Mouse (Mus musculus): ENCODE results near the gene Gm29289. TPM values are rescaled to one million over a fixed set of nuclear protein-coding genes. Genes with fewer than 3 reads are reported as not detected.
"Not testable (repeated sequence)": the region's sequence is repeated elsewhere in the genome, so short reads cannot be mapped to it uniquely, and the experiment has no call there.

The Gm29289 gene
- not detected in 2 replicates for polyA plus RNA-seq (2015; fragmentation: Nextera tagmentation; extraction: Ambion mirVana)

DNA sequence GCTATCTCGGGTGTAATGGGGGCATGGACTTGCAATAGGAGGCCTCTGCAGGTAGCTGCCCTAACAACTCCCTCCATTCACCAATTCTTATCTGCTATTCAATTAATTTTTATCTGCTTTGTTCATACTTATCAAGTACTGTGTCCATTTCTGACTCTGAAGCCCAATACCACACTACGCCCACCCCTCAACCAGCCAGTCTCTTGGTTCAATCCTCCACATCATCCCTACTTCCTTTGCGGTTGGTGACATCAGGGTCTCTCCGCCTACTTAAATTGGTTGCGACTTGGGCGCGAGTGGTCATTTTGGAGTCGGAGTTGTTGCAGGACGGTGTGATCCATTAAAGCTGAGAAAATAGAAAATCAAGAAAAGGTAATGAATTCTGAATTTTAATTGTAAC lies at the start of gene Gm29289:
Gene Gm29289 (plus strand): TSS at position 301 of the 400 bp plus-strand sequence.
- not testable (repeated sequence) for H3K9me3 ChIP-seq (ENCODE audit: low read length); ATAC-seq; H3K9ac ChIP-seq (replicated peaks; ENCODE audit: low read depth); H3K4me2 ChIP-seq (replicated peaks; ENCODE audit: low read depth, low read length); H3K36me3 ChIP-seq (ENCODE audit: insufficient read depth, low read length); DNase-seq (ENCODE audit: low spot score); H3K27me3 ChIP-seq (replicated peaks; ENCODE audit: insufficient read depth, low read length); H3K4me3 ChIP-seq (ENCODE audit: low read depth, low read length); H3K27ac ChIP-seq (ENCODE audit: low read length); H3K4me1 ChIP-seq (ENCODE audit: insufficient read depth, low read depth, low read length)
- WGBS, result no CpG with 5 or more reads among the region's 9 CpGs

DNA sequence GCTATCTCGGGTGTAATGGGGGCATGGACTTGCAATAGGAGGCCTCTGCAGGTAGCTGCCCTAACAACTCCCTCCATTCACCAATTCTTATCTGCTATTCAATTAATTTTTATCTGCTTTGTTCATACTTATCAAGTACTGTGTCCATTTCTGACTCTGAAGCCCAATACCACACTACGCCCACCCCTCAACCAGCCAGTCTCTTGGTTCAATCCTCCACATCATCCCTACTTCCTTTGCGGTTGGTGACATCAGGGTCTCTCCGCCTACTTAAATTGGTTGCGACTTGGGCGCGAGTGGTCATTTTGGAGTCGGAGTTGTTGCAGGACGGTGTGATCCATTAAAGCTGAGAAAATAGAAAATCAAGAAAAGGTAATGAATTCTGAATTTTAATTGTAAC lies 31.7 kb upstream of the Gm29289 start, which contains the start of gene Gm10352:
Gene Gm10352 (plus strand): TSS at position 301 of the 400 bp plus-strand sequence.
- no CpG with 5 or more reads among the region's 9 CpGs for WGBS
- not testable (repeated sequence) for H3K27me3 ChIP-seq (replicated peaks; ENCODE audit: insufficient read depth, low read length); H3K9ac ChIP-seq (replicated peaks; ENCODE audit: low read depth); DNase-seq (ENCODE audit: low spot score); H3K36me3 ChIP-seq (ENCODE audit: insufficient read depth, low read length); H3K4me2 ChIP-seq (replicated peaks; ENCODE audit: low read depth, low read length); H3K27ac ChIP-seq (ENCODE audit: low read length); H3K4me3 ChIP-seq (ENCODE audit: low read depth, low read length); ATAC-seq; H3K4me1 ChIP-seq (ENCODE audit: insufficient read depth, low read depth, low read length); H3K9me3 ChIP-seq (ENCODE audit: low read length)

Other genes with a start within 250 kb of the Gm29289 start
- not detected in 2 replicates for gene H2al2b, start 211.9 kb upstream of the Gm29289 start, polyA plus RNA-seq (2015; fragmentation: Nextera tagmentation; extraction: Ambion mirVana)
- not detected in 2 replicates for gene Gm4064, start 136.4 kb upstream of the Gm29289 start, polyA plus RNA-seq (2015; fragmentation: Nextera tagmentation; extraction: Ambion mirVana)
- not detected in 2 replicates for gene Rbmy, start 101.9 kb upstream of the Gm29289 start, polyA plus RNA-seq (2015; fragmentation: Nextera tagmentation; extraction: Ambion mirVana)
- gene Gm10256, start 101.9 kb upstream of the Gm29289 start, polyA plus RNA-seq (2015; fragmentation: Nextera tagmentation; extraction: Ambion mirVana), result not detected in 2 replicates
- gene Gm10352, start 31.6 kb upstream of the Gm29289 start, polyA plus RNA-seq (2015; fragmentation: Nextera tagmentation; extraction: Ambion mirVana), result not detected in 2 replicates

Measured in lung, postnatal 0 days (tissue).